Mouse (Mus musculus) limb, embryonic 14.5 days (tissue): Measurements from ENCODE around the gene Itgb6. TPM values are rescaled to one million over a fixed set of nuclear protein-coding genes. Genes with fewer than 3 reads are reported as not detected.

Experiments used
- ATAC-seq: fragments of 200-750 bp; cut with Nextera tagmentation; 2 replicates; pipeline ENCODE4 v1.8.0; 2017; ENCODE audit warnings: low read depth, moderate number of reproducible peaks, moderate TSS enrichment; ENCODE audit not compliant: low FRiP score
- DNase-seq: peaks from one replicate; pipeline ENCODE4 v3.0.0-alpha.2; 2015; ENCODE audit warnings: low spot score
- H3K27ac ChIP-seq: fragments of 300-500 bp; sonication (generic); replicated peaks from 2 replicates; pipeline ENCODE4 v1.5.1; 2014; ENCODE audit warnings: low read depth, mild to moderate bottlenecking, low read length, moderate library complexity, mixed read lengths
- H3K27me3 ChIP-seq: fragments of 300-500 bp; sonication (generic); 2 replicates; pipeline ENCODE4 v1.6.1; 2014; ENCODE audit warnings: low read length, mixed read lengths; ENCODE audit not compliant: control insufficient read depth, insufficient read depth
- H3K36me3 ChIP-seq: fragments of 300-500 bp; sonication (generic); 2 replicates; pipeline ENCODE4 v1.6.1; 2014; ENCODE audit warnings: mild to moderate bottlenecking, low read length, moderate library complexity, mixed read lengths; ENCODE audit not compliant: control insufficient read depth, insufficient read depth
- H3K4me1 ChIP-seq: fragments of 300-500 bp; sonication (generic); 2 replicates; pipeline ENCODE4 v1.6.1; 2014; ENCODE audit warnings: antibody characterized with exemption, low read length, mixed read lengths; ENCODE audit not compliant: control insufficient read depth, insufficient read depth
- H3K4me2 ChIP-seq: fragments of 300-500 bp; sonication (generic); replicated peaks from 2 replicates; pipeline ENCODE4 v1.6.1; 2014; ENCODE audit warnings: low read depth, mild to moderate bottlenecking, low read length, moderate library complexity; ENCODE audit not compliant: severe bottlenecking
- H3K4me3 ChIP-seq: fragments of 300-500 bp; sonication (generic); replicated peaks from 2 replicates; pipeline ENCODE4 v1.5.1; 2014; ENCODE audit warnings: low read length
- H3K9ac ChIP-seq: fragments of 300-500 bp; sonication (generic); 2 replicates; pipeline ENCODE4 v1.6.1; 2014; ENCODE audit warnings: mild to moderate bottlenecking, low read depth, low read length, moderate library complexity; ENCODE audit not compliant: severe bottlenecking
- H3K9me3 ChIP-seq: fragments of 300-500 bp; sonication (generic); 2 replicates; pipeline ENCODE4 v1.6.1; 2016; ENCODE audit warnings: low read length; ENCODE audit not compliant: control insufficient read depth
- POLR2A ChIP-seq: fragments of 200-500 bp; IDR thresholded peaks from 2 replicates; pipeline ENCODE4 v1.8.0; 2012; ENCODE audit warnings: inconsistent platforms, mild to moderate bottlenecking, moderate library complexity, borderline replicate concordance; ENCODE audit not compliant: insufficient read depth, insufficient read length; ENCODE audit errors: extremely low read depth
- WGBS: fragments of 180-500 bp; shearing (Covaris S2); extraction: QIAGEN DNeasy Blood & Tissue Kit; methylation state at CpG from one replicate; pipeline ENCODE4 v1.1.7; 2014; 5-methylcytosine and 5-hydroxymethylcytosine counted together
- polyA plus RNA-seq, 2 experiments: library from polyadenylated mRNA; depleted of rRNA in 1 of 2; stranded (reverse) in 1 of 2; unstranded in 1 of 2; fragments of >200 nt; fragmentation: Nextera tagmentation in 1 of 2; extraction: Ambion mirVana in 1 of 2; gene quantifications; 2 replicates each; pipeline versions ENCODE4 v1.2.1 to v1.2.3; 2012 to 2014

Itgb6 gene
- polyA plus RNA-seq, 2 experiments, result 2.6 to 3.3 TPM

DNA sequence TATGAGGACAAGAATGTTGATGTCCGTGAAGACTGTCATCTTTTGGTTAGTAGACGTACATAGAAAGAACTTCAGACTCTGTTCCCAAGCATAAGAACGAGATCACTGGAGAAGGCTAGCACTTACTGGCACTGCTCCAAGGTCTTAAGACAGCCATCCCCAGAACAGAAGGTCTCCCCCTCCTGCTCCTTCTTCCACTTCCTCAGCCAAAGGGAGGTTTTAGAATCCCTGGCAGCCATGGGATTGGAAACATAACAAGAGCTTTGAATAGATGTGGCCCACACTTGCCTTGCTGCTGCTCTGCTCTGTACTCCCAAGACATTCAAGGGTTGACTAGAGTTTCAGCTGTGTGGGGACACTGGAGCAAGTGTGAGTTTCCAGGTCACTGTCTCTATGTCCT, 63.5 kb downstream of the Itgb6 start:
- no peak overlapping the region for H3K4me3 ChIP-seq
- DNase-seq (peak; percentile 20), ATAC-seq (no peak)
- no peak overlapping the region for H3K9ac ChIP-seq
- WGBS, result 78% methylated on average over 3 of the region's 3 CpGs
- H3K36me3 ChIP-seq, result no peaks in the 10 kb centered on the region
- no peak overlapping the region for H3K27ac ChIP-seq
- H3K4me2 ChIP-seq, result no peak overlapping the region
- H3K9me3 ChIP-seq, result no peaks in the 10 kb centered on the region
- no peak for TF ChIP-seq POLR2A
- no peaks in the 10 kb centered on the region for H3K4me1 ChIP-seq
- no peaks in the 10 kb centered on the region for H3K27me3 ChIP-seq

DNA sequence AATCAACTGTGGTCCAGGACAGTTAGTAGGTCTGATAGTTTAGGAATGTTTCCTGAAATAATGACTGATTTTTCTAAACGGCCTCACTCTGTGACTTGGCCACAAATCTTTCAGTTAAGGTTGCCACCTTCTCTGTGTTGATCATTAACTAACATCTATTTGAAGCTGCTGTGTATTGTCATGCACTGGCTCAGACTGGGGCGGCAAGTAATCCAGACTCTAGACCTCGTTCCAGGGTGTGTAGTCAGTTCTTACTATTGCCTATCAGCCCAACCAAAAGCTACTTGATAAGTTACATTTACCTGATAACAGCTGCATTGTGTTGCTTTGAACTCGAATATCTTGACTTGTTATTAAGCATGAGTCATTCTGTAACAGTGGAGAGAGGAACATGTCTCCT, 67.6 kb downstream of the Itgb6 start:
- H3K27ac ChIP-seq, result no peak overlapping the region
- no peak for DNase-seq
- H3K4me1 ChIP-seq, result peaks cover 5% of the 10 kb centered on the region; the same call in 1 of the 2 replicates
- ATAC-seq, result no peak
- no peaks in the 10 kb centered on the region for H3K9me3 ChIP-seq
- no peaks in the 10 kb centered on the region for H3K36me3 ChIP-seq
- H3K4me2 ChIP-seq, result no peak overlapping the region
- no peak overlapping the region for H3K9ac ChIP-seq
- no peak overlapping the region for H3K4me3 ChIP-seq
- no peak for TF ChIP-seq POLR2A
- no peaks in the 10 kb centered on the region for H3K27me3 ChIP-seq
- 82% methylated on average over 4 of the region's 4 CpGs for WGBS

DNA sequence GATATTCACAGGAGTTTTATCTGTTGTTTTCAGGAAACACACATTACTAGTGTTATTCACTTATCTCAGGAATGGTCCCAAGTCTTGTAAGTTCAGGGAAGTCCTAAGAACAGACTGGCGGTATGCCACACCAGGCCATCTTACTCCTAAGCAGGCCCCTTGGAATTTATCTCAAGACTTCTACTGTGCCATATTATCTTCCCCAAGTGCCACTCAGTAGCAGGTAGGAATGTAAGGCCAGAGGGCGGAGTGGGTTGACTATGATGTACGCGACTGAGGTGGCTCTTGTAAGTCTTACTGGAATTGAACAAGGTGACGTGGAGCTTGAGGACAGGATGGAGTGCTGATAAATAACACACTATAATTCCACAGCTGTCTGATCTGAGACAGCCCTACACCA, 72.3 kb downstream of the Itgb6 start:
- Histone ChIP-seq H3K9ac (no peak overlapping the region), H3K27ac (no peak overlapping the region), H3K27me3 (no peaks in the 10 kb centered on the region), H3K4me1 (peaks cover 9% of the 10 kb centered on the region; the same call in 1 of the 2 replicates), H3K9me3 (no peaks in the 10 kb centered on the region), H3K4me2 (no peak overlapping the region), H3K36me3 (no peaks in the 10 kb centered on the region), H3K4me3 (no peak overlapping the region)
- WGBS, result 73% methylated on average over 5 of the region's 5 CpGs
- no peak for TF ChIP-seq POLR2A
- DNase-seq (no peak), ATAC-seq (no peak)

DNA sequence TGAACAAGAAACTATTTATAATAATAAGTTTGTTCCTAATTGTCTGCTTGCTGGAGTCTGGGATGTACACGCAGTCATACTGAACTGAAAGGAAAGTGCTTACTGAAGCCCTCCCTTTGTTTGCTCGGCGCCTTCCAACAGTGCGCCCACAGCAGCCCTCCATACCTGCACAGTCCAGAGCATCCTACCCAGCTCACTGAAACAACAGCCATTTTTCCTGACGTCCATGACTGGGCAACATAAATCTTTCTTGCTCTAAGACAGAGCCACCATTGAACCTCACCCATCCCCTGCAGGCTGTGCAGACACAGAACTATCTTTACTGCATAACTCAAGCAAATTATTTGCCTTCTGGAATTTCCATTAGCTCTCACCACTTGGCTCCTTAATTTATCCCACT, 74.8 kb downstream of the Itgb6 start:
- Histone ChIP-seq H3K4me2 (no peak overlapping the region), H3K36me3 (no peaks in the 10 kb centered on the region), H3K27ac (no peak overlapping the region), H3K4me1 (peaks cover 9% of the 10 kb centered on the region; the same call in 1 of the 2 replicates), H3K27me3 (no peaks in the 10 kb centered on the region), H3K9me3 (no peaks in the 10 kb centered on the region), H3K9ac (no peak overlapping the region), H3K4me3 (no peak overlapping the region)
- TF ChIP-seq POLR2A, result no peak
- ATAC-seq, result no peak
- DNase-seq, result no peak
- WGBS, result 53% methylated on average over 5 of the region's 5 CpGs

DNA sequence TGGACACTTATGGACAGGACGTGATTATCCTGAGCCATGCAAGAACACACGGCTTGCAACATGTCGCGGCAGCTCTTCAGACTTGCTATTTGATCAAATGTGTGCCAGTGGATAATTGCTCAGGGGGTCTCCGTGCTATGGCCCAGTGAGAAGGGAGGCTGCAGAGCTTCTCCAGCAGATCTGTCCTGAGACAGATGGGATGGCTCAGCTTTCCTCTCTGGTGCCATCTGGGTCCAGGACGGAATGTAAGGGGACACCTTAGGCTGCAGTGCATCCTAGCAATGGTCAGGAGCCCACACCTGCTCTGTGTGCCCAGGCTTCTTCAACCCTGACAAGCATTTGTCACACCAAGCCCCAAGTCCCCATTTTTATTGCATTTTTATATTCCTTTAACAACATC, 75.9 kb downstream of the Itgb6 start:
- Histone ChIP-seq H3K9me3 (no peaks in the 10 kb centered on the region), H3K36me3 (no peaks in the 10 kb centered on the region), H3K4me2 (no peak overlapping the region), H3K27ac (no peak overlapping the region), H3K4me3 (no peak overlapping the region), H3K27me3 (no peaks in the 10 kb centered on the region), H3K9ac (no peak overlapping the region), H3K4me1 (peaks cover 9% of the 10 kb centered on the region; the same call in 1 of the 2 replicates)
- 88% methylated on average over 6 of the region's 6 CpGs for WGBS
- no peak for ATAC-seq
- no peak for DNase-seq
- TF ChIP-seq POLR2A, result no peak

DNA sequence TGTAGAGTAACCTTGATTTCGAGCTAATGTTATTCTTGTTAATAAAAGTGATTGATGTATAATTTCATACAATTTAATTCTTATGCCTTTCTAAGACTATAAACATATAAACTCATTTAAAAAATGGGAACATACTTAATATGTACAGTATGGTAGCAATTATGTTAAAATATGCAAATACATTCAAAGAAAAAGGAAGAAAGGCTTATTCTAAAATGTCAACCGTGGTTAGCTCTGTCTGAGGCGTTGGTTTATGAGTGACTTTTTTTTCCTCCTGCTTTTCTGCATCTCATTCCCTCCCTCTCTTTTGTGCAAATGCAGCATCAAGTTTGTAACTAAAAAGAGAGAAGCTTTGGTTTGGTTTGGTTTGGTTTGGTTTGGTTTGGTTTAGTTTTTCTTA, 79.0 kb downstream of the Itgb6 start:
- Histone ChIP-seq H3K9ac (no peak overlapping the region), H3K27ac (no peak overlapping the region), H3K4me3 (no peak overlapping the region), H3K4me2 (no peak overlapping the region), H3K4me1 (0 out of 2 replicates have a peak, but pooled peaks cover 4% of the 10 kb centered on the region), H3K27me3 (no peaks in the 10 kb centered on the region), H3K9me3 (no peaks in the 10 kb centered on the region), H3K36me3 (no peaks in the 10 kb centered on the region)
- ATAC-seq (no peak), DNase-seq (no peak)
- 69% methylated on average over 3 of the region's 3 CpGs for WGBS
- no peak for TF ChIP-seq POLR2A
